Mouse (Mus musculus): ENCODE results near the gene Sorl1. TPM values are rescaled to one million over a fixed set of nuclear protein-coding genes. Genes with fewer than 3 reads are reported as not detected.

The Sorl1 gene
- total RNA-seq, 1 experiment: 24.1 TPM

GRCm38 (mm10) chr9:42164930-42165329 lies 40.8 kb upstream of the Sorl1 start:
- DNase-seq (ENCODE audit: low read depth, low spot score): no peak
- no peak overlapping the region for H3K27ac ChIP-seq (ENCODE audit: insufficient read depth, low read depth, low read length, poor library complexity, severe bottlenecking)
- no peaks in the 10 kb centered on the region for H3K9me3 ChIP-seq (ENCODE audit: control insufficient read depth, insufficient read depth, low read depth, low read length)
- no peak for TF ChIP-seq ZNF384 (IDR thresholded peaks at IDR 0.05; ENCODE audit: low read depth, low read length)
- TF ChIP-seq ZC3H11A (IDR thresholded peaks at IDR 0.05; ENCODE audit: borderline replicate concordance, low read depth, low read length): no peak
- no peak for TF ChIP-seq MAFK (IDR thresholded peaks at IDR 0.05; ENCODE audit: insufficient read depth, low read depth, low read length)
- TF ChIP-seq HCFC1 (IDR thresholded peaks at IDR 0.05; ENCODE audit: borderline replicate concordance, insufficient read depth, low read length): no peak
- no peak for TF ChIP-seq CHD2 (IDR thresholded peaks at IDR 0.05; ENCODE audit: low read depth, low read length)
- H3K9ac ChIP-seq (ENCODE audit: insufficient read depth, low read depth, low read length, poor library complexity, severe bottlenecking): no peak overlapping the region
- H3K4me1 ChIP-seq (ENCODE audit: control insufficient read depth in 2 of 2, insufficient read depth in 2 of 2, low read length in 2 of 2, poor library complexity in 1 of 2): no peaks in the 10 kb centered on the region
- H3K36me3 ChIP-seq (ENCODE audit: control insufficient read depth, insufficient read depth, low read length, poor library complexity, severe bottlenecking): no peaks in the 10 kb centered on the region
- no peak overlapping the region for H3K4me3 ChIP-seq (ENCODE audit: insufficient read depth in 1 of 2, low read depth in 1 of 2, low read length in 2 of 2, poor library complexity in 1 of 2, severe bottlenecking in 1 of 2)
- in situ Hi-C loops (cut with MboI; ENCODE audit: low sequenced_read_pairs in 2 of 2, unreplicated experiment in 2 of 2): no loop called here

DNA sequence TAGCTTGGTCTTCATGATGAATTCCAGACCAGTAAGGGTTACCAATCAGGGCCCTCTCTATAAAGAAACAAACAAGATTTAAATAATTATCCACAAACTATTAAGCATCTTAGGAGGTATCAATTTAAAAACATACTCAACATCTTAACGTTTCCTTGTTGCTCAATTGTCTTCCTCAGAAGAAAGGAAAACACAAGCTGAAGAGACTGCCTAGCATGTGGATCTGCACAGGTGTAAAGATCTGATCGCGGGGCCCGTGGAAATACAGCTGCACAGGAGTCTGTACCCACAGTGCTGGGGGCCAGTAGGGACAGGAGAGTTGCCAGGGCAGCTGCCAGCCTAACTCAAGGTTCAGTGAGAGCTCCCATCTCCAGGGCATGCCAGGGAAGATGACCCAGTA lies 38.9 kb upstream of the Sorl1 start:
- in situ Hi-C loops (cut with MboI; ENCODE audit: low sequenced_read_pairs in 2 of 2, unreplicated experiment in 2 of 2): no loop called here
- H3K9ac ChIP-seq (ENCODE audit: insufficient read depth, low read depth, low read length, poor library complexity, severe bottlenecking): no peak overlapping the region

DNA sequence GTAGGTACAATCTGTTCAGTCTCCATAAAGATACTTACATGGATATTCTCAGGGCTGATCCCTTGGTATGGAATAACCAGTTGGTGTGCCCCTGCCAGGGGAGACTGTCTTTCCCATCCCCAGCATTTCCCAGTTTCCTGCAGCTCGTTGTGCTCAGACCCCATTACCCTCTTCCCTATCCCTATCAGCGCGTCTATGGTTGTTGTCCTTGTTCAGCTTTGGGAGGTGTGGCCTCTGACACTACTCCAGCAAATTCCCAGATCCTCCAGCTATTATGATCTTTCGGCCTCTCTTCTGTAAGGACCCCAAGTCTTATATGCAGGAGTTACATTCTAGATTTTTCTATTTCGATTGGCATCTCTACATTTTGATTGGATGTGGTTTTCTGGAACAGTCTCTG lies 35.3 kb upstream of the Sorl1 start:
- in situ Hi-C loops (cut with MboI; ENCODE audit: low sequenced_read_pairs in 2 of 2, unreplicated experiment in 2 of 2): no loop called here
- Histone ChIP-seq H3K9me3 (ENCODE audit: control insufficient read depth, insufficient read depth, low read depth, low read length) (no peaks in the 10 kb centered on the region), H3K4me1 (ENCODE audit: control insufficient read depth in 2 of 2, insufficient read depth in 2 of 2, low read length in 2 of 2, poor library complexity in 1 of 2) (peaks cover 2% of the 10 kb centered on the region in 2 experiments; a peak in 2 of 4 replicates), H3K4me3 (ENCODE audit: insufficient read depth in 1 of 2, low read depth in 1 of 2, low read length in 2 of 2, poor library complexity in 1 of 2, severe bottlenecking in 1 of 2) (no peak overlapping the region), H3K9ac (ENCODE audit: insufficient read depth, low read depth, low read length, poor library complexity, severe bottlenecking) (no peak overlapping the region), H3K36me3 (ENCODE audit: control insufficient read depth, insufficient read depth, low read length, poor library complexity, severe bottlenecking) (no peaks in the 10 kb centered on the region), H3K27ac (ENCODE audit: insufficient read depth, low read depth, low read length, poor library complexity, severe bottlenecking) (no peak overlapping the region)
- no peak for DNase-seq (ENCODE audit: low read depth, low spot score)
- no peak for TF ChIP-seq HCFC1 (IDR thresholded peaks at IDR 0.05; ENCODE audit: borderline replicate concordance, insufficient read depth, low read length)
- TF ChIP-seq CHD2 (IDR thresholded peaks at IDR 0.05; ENCODE audit: low read depth, low read length): no peak
- TF ChIP-seq ZNF384 (IDR thresholded peaks at IDR 0.05; ENCODE audit: low read depth, low read length): no peak
- TF ChIP-seq ZC3H11A (IDR thresholded peaks at IDR 0.05; ENCODE audit: borderline replicate concordance, low read depth, low read length): no peak
- no peak for TF ChIP-seq MAFK (IDR thresholded peaks at IDR 0.05; ENCODE audit: insufficient read depth, low read depth, low read length)

More for the DNA sequence above, 38.9 kb upstream of the Sorl1 start:
- TF ChIP-seq ZC3H11A (IDR thresholded peaks at IDR 0.05; ENCODE audit: borderline replicate concordance, low read depth, low read length): no peak
- TF ChIP-seq ZNF384 (IDR thresholded peaks at IDR 0.05; ENCODE audit: low read depth, low read length): no peak
- no peak for DNase-seq (ENCODE audit: low read depth, low spot score)
- no peaks in the 10 kb centered on the region for H3K36me3 ChIP-seq (ENCODE audit: control insufficient read depth, insufficient read depth, low read length, poor library complexity, severe bottlenecking)
- H3K27ac ChIP-seq (ENCODE audit: insufficient read depth, low read depth, low read length, poor library complexity, severe bottlenecking): no peak overlapping the region
- no peaks in the 10 kb centered on the region for H3K9me3 ChIP-seq (ENCODE audit: control insufficient read depth, insufficient read depth, low read depth, low read length)
- no peak overlapping the region for H3K4me3 ChIP-seq (ENCODE audit: insufficient read depth in 1 of 2, low read depth in 1 of 2, low read length in 2 of 2, poor library complexity in 1 of 2, severe bottlenecking in 1 of 2)
- H3K4me1 ChIP-seq (ENCODE audit: control insufficient read depth in 2 of 2, insufficient read depth in 2 of 2, low read length in 2 of 2, poor library complexity in 1 of 2): no peaks in the 10 kb centered on the region

GRCm38 (mm10) chr9:42158652-42159051 lies 34.6 kb upstream of the Sorl1 start:
- DNase-seq (ENCODE audit: low read depth, low spot score): no peak
- Histone ChIP-seq H3K36me3 (ENCODE audit: control insufficient read depth, insufficient read depth, low read length, poor library complexity, severe bottlenecking) (no peaks in the 10 kb centered on the region), H3K9me3 (ENCODE audit: control insufficient read depth, insufficient read depth, low read depth, low read length) (no peaks in the 10 kb centered on the region), H3K9ac (ENCODE audit: insufficient read depth, low read depth, low read length, poor library complexity, severe bottlenecking) (no peak overlapping the region), H3K4me1 (ENCODE audit: control insufficient read depth in 2 of 2, insufficient read depth in 2 of 2, low read length in 2 of 2, poor library complexity in 1 of 2) (peaks cover 2% of the 10 kb centered on the region in 2 experiments; a peak in 2 of 4 replicates), H3K4me3 (ENCODE audit: insufficient read depth in 1 of 2, low read depth in 1 of 2, low read length in 2 of 2, poor library complexity in 1 of 2, severe bottlenecking in 1 of 2) (no peak overlapping the region), H3K27ac (ENCODE audit: insufficient read depth, low read depth, low read length, poor library complexity, severe bottlenecking) (no peak overlapping the region)
- in situ Hi-C loops (cut with MboI; ENCODE audit: low sequenced_read_pairs in 2 of 2, unreplicated experiment in 2 of 2): no loop called here
- TF ChIP-seq HCFC1 (IDR thresholded peaks at IDR 0.05; ENCODE audit: borderline replicate concordance, insufficient read depth, low read length): no peak
- no peak for TF ChIP-seq CHD2 (IDR thresholded peaks at IDR 0.05; ENCODE audit: low read depth, low read length)
- no peak for TF ChIP-seq ZC3H11A (IDR thresholded peaks at IDR 0.05; ENCODE audit: borderline replicate concordance, low read depth, low read length)
- TF ChIP-seq MAFK (IDR thresholded peaks at IDR 0.05; ENCODE audit: insufficient read depth, low read depth, low read length): no peak
- TF ChIP-seq ZNF384 (IDR thresholded peaks at IDR 0.05; ENCODE audit: low read depth, low read length): no peak

GRCm38 (mm10) chr9:42157981-42158380 lies 33.9 kb upstream of the Sorl1 start:
- H3K4me3 ChIP-seq (ENCODE audit: insufficient read depth in 1 of 2, low read depth in 1 of 2, low read length in 2 of 2, poor library complexity in 1 of 2, severe bottlenecking in 1 of 2): no peak overlapping the region
- in situ Hi-C loops (cut with MboI; ENCODE audit: low sequenced_read_pairs in 2 of 2, unreplicated experiment in 2 of 2): no loop called here
- no peak for TF ChIP-seq ZC3H11A (IDR thresholded peaks at IDR 0.05; ENCODE audit: borderline replicate concordance, low read depth, low read length)
- no peak for TF ChIP-seq ZNF384 (IDR thresholded peaks at IDR 0.05; ENCODE audit: low read depth, low read length)
- H3K9ac ChIP-seq (ENCODE audit: insufficient read depth, low read depth, low read length, poor library complexity, severe bottlenecking): no peak overlapping the region
- peaks cover 2% of the 10 kb centered on the region in 2 experiments; a peak in 2 of 4 replicates for H3K4me1 ChIP-seq (ENCODE audit: control insufficient read depth in 2 of 2, insufficient read depth in 2 of 2, low read length in 2 of 2, poor library complexity in 1 of 2)
- no peak overlapping the region for H3K27ac ChIP-seq (ENCODE audit: insufficient read depth, low read depth, low read length, poor library complexity, severe bottlenecking)
- no peaks in the 10 kb centered on the region for H3K36me3 ChIP-seq (ENCODE audit: control insufficient read depth, insufficient read depth, low read length, poor library complexity, severe bottlenecking)
- no peak for DNase-seq (ENCODE audit: low read depth, low spot score)
- H3K9me3 ChIP-seq (ENCODE audit: control insufficient read depth, insufficient read depth, low read depth, low read length): no peaks in the 10 kb centered on the region
